Mouse (Mus musculus): ENCODE measurements around the gene Sirt2.

GRCm38 (mm10) chr7:28719650-28720049 lies 46.9 kb upstream of the Sirt2 start:
- no peak for TF ChIP-seq CTCF (IDR thresholded peaks at IDR 0.05; ENCODE audit: low read depth, low read length)
- TF ChIP-seq POLR2A (IDR thresholded peaks at IDR 0.05; ENCODE audit: insufficient read depth, low read length) = no peak

Measured in ES-Bruce4 (cell line).